Mouse (Mus musculus): ENCODE results near the gene Lingo1.

- TF ChIP-seq POLR2A (IDR thresholded peaks at IDR 0.05; ENCODE audit: extremely low read depth, insufficient read depth, low read length) = no peak
- no peak for TF ChIP-seq CTCF (IDR thresholded peaks at IDR 0.05; ENCODE audit: low read depth, low read length)
These were observed 48.2 kb downstream of the Lingo1 start for GRCm38 (mm10) chr9:56748056-56748455.

Measured in liver, adult 2 months (tissue).